Mouse (Mus musculus): ENCODE measurements around the gene Olfr618.

- TF ChIP-seq CTCF (IDR thresholded peaks at IDR 0.05; ENCODE audit: low read depth): no peak
- TF ChIP-seq EP300 (IDR thresholded peaks at IDR 0.05; ENCODE audit: low read depth): no peak
These were observed 17.1 kb upstream of the Olfr618 start, which contains the start of gene Olfr617 for GRCm38 (mm10) chr7:103572761-103573160.

All from liver, postnatal 0 days (tissue).